Mouse (Mus musculus): ENCODE data around the gene Ddx20. TPM values are rescaled to one million over a fixed set of nuclear protein-coding genes. Genes with fewer than 3 reads are reported as not detected.
A peak's percentile ranks its signal among the peaks of the same experiment; 100 is the strongest.

The Ddx20 gene
- polyA plus RNA-seq, 1 experiment from 2014 or later, result 33.0 TPM

DNA sequence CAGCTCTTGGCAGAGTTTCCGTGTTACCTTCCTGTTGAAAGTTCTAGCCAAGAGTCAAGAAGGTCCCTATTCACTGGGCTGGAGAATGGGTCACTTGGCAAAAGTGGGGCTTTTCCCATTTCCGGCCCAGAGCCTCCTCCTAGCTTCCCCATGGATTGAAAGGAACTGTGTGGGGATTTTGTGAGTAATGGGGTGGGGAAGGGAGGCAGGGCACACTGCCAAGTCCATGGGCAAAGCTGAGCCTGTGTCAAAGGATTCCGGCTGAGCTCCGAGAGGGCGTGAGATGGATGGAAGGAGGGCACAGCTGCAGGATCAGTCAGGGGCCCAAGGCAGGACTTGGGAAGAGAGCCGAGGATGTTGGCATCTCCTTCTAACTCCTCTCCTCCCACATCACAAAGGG is 22.9 kb upstream of the Ddx20 start:
- peaks cover 11% of the 10 kb centered on the region; the same call in 1 of the 2 replicates for H3K4me1 ChIP-seq (ENCODE audit: control insufficient read depth, insufficient read depth, low read length)
- no peak overlapping the region for H3K4me2 ChIP-seq (ENCODE audit: low read depth, low read length)
- no peaks in the 10 kb centered on the region for H3K36me3 ChIP-seq (ENCODE audit: control insufficient read depth, insufficient read depth, low read length)
- H3K27ac ChIP-seq (ENCODE audit: low read length), result no peak overlapping the region
- no peak overlapping the region for H3K9ac ChIP-seq (ENCODE audit: low read length)
- H3K9me3 ChIP-seq (replicated peaks; ENCODE audit: control insufficient read depth, low read length), result no peaks in the 10 kb centered on the region
- H3K27me3 ChIP-seq (ENCODE audit: control insufficient read depth, insufficient read depth, low read length), result no peaks in the 10 kb centered on the region
- WGBS, result 60% methylated on average over 6 of the region's 6 CpGs
- ATAC-seq (ENCODE audit: insufficient read depth, low FRiP score), result peak; percentile 51; the same call in 1 of the 2 replicates
- H3K4me3 ChIP-seq (replicated peaks; ENCODE audit: low read length), result no peak overlapping the region

DNA sequence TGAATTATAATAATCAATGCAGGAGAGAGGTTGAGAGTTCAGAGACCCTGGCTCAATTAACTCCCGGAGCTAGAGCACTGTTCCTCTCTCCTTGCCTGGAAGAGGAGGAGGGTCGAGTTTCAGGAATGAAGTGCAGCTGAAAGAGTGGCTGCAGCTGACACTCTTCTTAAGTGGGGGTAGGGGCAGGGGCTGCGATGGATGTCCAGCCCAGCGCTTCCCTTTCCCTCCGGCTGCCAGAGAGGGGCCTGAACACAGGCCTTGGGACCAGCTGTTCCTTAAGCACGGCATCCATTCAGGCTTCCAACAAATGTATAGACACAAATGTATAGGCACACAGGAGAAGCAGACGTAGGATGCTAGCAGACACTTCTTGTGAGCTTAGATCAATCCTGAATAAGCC is 20.2 kb upstream of the Ddx20 start:
- 38% methylated on average over 7 of the region's 7 CpGs for WGBS
- Histone ChIP-seq H3K4me1 (ENCODE audit: control insufficient read depth, insufficient read depth, low read length) (peaks cover 11% of the 10 kb centered on the region; the same call in 1 of the 2 replicates), H3K4me3 (replicated peaks; ENCODE audit: low read length) (no peak overlapping the region), H3K36me3 (ENCODE audit: control insufficient read depth, insufficient read depth, low read length) (no peaks in the 10 kb centered on the region), H3K4me2 (ENCODE audit: low read depth, low read length) (no peak overlapping the region), H3K9me3 (replicated peaks; ENCODE audit: control insufficient read depth, low read length) (no peaks in the 10 kb centered on the region), H3K27ac (ENCODE audit: low read length) (no peak overlapping the region), H3K27me3 (ENCODE audit: control insufficient read depth, insufficient read depth, low read length) (0 out of 2 replicates have a peak, but pooled peaks cover 3% of the 10 kb centered on the region), H3K9ac (ENCODE audit: low read length) (no peak overlapping the region)
- no peak for ATAC-seq (ENCODE audit: insufficient read depth, low FRiP score)

DNA sequence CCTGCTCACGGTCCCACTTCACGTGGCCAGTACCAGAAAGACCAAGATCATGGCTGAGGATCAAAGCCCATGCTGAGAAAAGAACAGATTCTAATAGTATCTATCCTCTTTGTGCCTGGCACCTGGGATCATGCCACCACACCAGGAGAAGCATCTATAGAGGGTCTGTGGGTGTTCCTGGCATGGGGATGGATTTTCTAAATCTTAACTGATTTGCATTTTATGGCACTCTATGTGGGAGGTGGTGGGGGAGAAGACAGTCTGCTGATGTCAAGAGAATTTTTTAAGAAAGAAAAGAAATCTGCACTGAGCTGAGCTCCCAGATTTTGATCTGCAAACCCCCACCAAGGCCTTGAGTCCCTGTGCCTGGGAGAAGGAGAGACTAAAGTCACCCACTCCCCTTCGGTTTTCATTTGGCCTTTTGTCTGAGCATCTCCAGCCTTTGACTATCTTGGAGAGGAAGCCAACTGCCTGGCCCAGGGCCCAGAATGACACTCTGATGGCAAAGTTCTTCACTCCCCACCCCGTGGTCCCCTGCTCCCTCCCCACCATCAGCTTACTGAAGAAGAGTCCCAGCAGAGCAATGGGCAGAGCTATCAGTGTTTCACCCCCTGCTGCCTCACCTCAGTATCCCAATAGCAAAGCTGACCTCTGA is 19.1 kb upstream of the Ddx20 start:
- H3K9ac ChIP-seq (ENCODE audit: low read length), result no peak overlapping the region
- H3K27ac ChIP-seq (ENCODE audit: low read length), result no peak overlapping the region
- ATAC-seq (ENCODE audit: insufficient read depth, low FRiP score), result no peak
- H3K27me3 ChIP-seq (ENCODE audit: control insufficient read depth, insufficient read depth, low read length), result peaks cover 3% of the 10 kb centered on the region; the same call in 1 of the 2 replicates
- peak overlapping the region; percentile 98 for H3K4me2 ChIP-seq (ENCODE audit: low read depth, low read length)
- peaks cover 15% of the 10 kb centered on the region for H3K4me1 ChIP-seq (ENCODE audit: control insufficient read depth, insufficient read depth, low read length)
- peak overlapping the region; percentile 56; the same call in 1 of the 2 replicates for H3K4me3 ChIP-seq (replicated peaks; ENCODE audit: low read length)
- no peaks in the 10 kb centered on the region for H3K9me3 ChIP-seq (replicated peaks; ENCODE audit: control insufficient read depth, low read length)
- WGBS, result 54% methylated on average over 4 of the region's 4 CpGs
- H3K36me3 ChIP-seq (ENCODE audit: control insufficient read depth, insufficient read depth, low read length), result no peaks in the 10 kb centered on the region

GRCm38 (mm10) chr3:105705561-105705960 is 18.2 kb upstream of the Ddx20 start:
- peaks cover 18% of the 10 kb centered on the region for H3K4me1 ChIP-seq (ENCODE audit: control insufficient read depth, insufficient read depth, low read length)
- peaks cover 3% of the 10 kb centered on the region; the same call in 1 of the 2 replicates for H3K27me3 ChIP-seq (ENCODE audit: control insufficient read depth, insufficient read depth, low read length)
- 45% methylated on average over 3 of the region's 3 CpGs for WGBS
- peak overlapping the region; percentile 56 for H3K4me3 ChIP-seq (replicated peaks; ENCODE audit: low read length)
- no peak overlapping the region for H3K27ac ChIP-seq (ENCODE audit: low read length)
- H3K4me2 ChIP-seq (ENCODE audit: low read depth, low read length), result peak overlapping the region; percentile 98
- no peaks in the 10 kb centered on the region for H3K36me3 ChIP-seq (ENCODE audit: control insufficient read depth, insufficient read depth, low read length)
- ATAC-seq (ENCODE audit: insufficient read depth, low FRiP score), result no peak
- H3K9me3 ChIP-seq (replicated peaks; ENCODE audit: control insufficient read depth, low read length), result no peaks in the 10 kb centered on the region
- H3K9ac ChIP-seq (ENCODE audit: low read length), result peak overlapping the region; percentile 79

DNA sequence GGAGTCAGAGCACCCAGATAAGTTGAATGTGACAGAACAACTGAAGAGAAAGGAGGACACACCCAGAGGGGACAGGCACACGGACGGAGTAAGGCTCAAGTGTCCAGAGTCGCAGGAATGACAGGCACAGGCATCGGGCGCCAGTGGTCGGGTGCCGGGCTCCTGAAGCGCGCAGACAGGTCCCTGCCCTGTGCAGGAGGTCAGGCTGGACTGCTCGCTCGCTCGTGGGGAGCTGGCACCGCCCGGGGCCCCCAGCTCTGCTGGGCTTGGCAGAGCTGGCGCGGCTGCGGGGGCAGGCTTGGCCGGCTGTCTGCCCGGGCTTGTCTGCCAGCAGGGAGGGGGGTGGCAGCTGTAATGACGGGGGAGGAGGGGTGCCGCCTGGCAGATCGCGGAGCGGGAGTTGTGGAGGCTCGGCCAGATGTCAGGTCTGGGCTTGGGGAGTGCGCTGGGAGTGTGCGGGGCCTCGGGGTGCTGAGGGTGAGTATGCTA is 17.7 kb upstream of the Ddx20 start:
- Histone ChIP-seq H3K27ac (ENCODE audit: low read length) (peak overlapping the region; percentile 73), H3K36me3 (ENCODE audit: control insufficient read depth, insufficient read depth, low read length) (no peaks in the 10 kb centered on the region)

GRCm38 (mm10) chr3:105704031-105705008 is 16.9 kb upstream of the Ddx20 start, which contains the start of gene Inka2:
Inka2 (plus strand) TSS chr3:105704599.
- ATAC-seq (ENCODE audit: insufficient read depth, low FRiP score), result peak; percentile 93
- H3K9ac ChIP-seq (ENCODE audit: low read length), result peak within 1 kb of the TSS; percentile 79
- H3K27ac ChIP-seq (ENCODE audit: low read length), result peak within 1 kb of the TSS; percentile 73
- peak within 1 kb of the TSS; percentile 56 for H3K4me3 ChIP-seq (replicated peaks; ENCODE audit: low read length)
- 7% methylated on average over 39 of the region's 43 CpGs for WGBS
- no peaks in the 10 kb centered on the region for H3K9me3 ChIP-seq (replicated peaks; ENCODE audit: control insufficient read depth, low read length)
- no peaks in the 10 kb centered on the region for H3K36me3 ChIP-seq (ENCODE audit: control insufficient read depth, insufficient read depth, low read length)
- H3K4me1 ChIP-seq (ENCODE audit: control insufficient read depth, insufficient read depth, low read length), result peaks cover 17% of the 10 kb centered on the region
- peaks cover 3% of the 10 kb centered on the region; the same call in 1 of the 2 replicates for H3K27me3 ChIP-seq (ENCODE audit: control insufficient read depth, insufficient read depth, low read length)
- H3K4me2 ChIP-seq (ENCODE audit: low read depth, low read length), result peak within 1 kb of the TSS; percentile 98

More for the DNA sequence above, 17.7 kb upstream of the Ddx20 start:
- no peaks in the 10 kb centered on the region for H3K9me3 ChIP-seq (replicated peaks; ENCODE audit: control insufficient read depth, low read length)
- under 1% methylated on average over 28 of the region's 28 CpGs for WGBS
- peak; percentile 59 for ATAC-seq (ENCODE audit: insufficient read depth, low FRiP score)
- peaks cover 16% of the 10 kb centered on the region for H3K4me1 ChIP-seq (ENCODE audit: control insufficient read depth, insufficient read depth, low read length)
- H3K27me3 ChIP-seq (ENCODE audit: control insufficient read depth, insufficient read depth, low read length), result peaks cover 3% of the 10 kb centered on the region; the same call in 1 of the 2 replicates
- H3K4me3 ChIP-seq (replicated peaks; ENCODE audit: low read length), result peak overlapping the region; percentile 56
- peak overlapping the region; percentile 79 for H3K9ac ChIP-seq (ENCODE audit: low read length)
- peak overlapping the region; percentile 98 for H3K4me2 ChIP-seq (ENCODE audit: low read depth, low read length)

GRCm38 (mm10) chr3:105703571-105703970 is 16.2 kb upstream of the Ddx20 start:
- peaks cover 3% of the 10 kb centered on the region; the same call in 1 of the 2 replicates for H3K27me3 ChIP-seq (ENCODE audit: control insufficient read depth, insufficient read depth, low read length)
- WGBS, result 63% methylated on average over 6 of the region's 6 CpGs
- no peaks in the 10 kb centered on the region for H3K36me3 ChIP-seq (ENCODE audit: control insufficient read depth, insufficient read depth, low read length)
- H3K27ac ChIP-seq (ENCODE audit: low read length), result 0 out of 2 replicates have a peak overlapping the region, but pooled peaks have one; percentile 25
- H3K4me1 ChIP-seq (ENCODE audit: control insufficient read depth, insufficient read depth, low read length), result peaks cover 21% of the 10 kb centered on the region
- H3K4me2 ChIP-seq (ENCODE audit: low read depth, low read length), result no peak overlapping the region
- H3K9me3 ChIP-seq (replicated peaks; ENCODE audit: control insufficient read depth, low read length), result no peaks in the 10 kb centered on the region
- no peak for ATAC-seq (ENCODE audit: insufficient read depth, low FRiP score)
- no peak overlapping the region for H3K4me3 ChIP-seq (replicated peaks; ENCODE audit: low read length)
- no peak overlapping the region for H3K9ac ChIP-seq (ENCODE audit: low read length)

- no peak overlapping the region for H3K4me2 ChIP-seq (ENCODE audit: low read depth, low read length)
- H3K9me3 ChIP-seq (replicated peaks; ENCODE audit: control insufficient read depth, low read length), result no peaks in the 10 kb centered on the region
- ATAC-seq (ENCODE audit: insufficient read depth, low FRiP score), result no peak
- H3K27ac ChIP-seq (ENCODE audit: low read length), result no peak overlapping the region
- H3K4me3 ChIP-seq (replicated peaks; ENCODE audit: low read length), result no peak overlapping the region
- H3K36me3 ChIP-seq (ENCODE audit: control insufficient read depth, insufficient read depth, low read length), result no peaks in the 10 kb centered on the region
- peaks cover 21% of the 10 kb centered on the region for H3K4me1 ChIP-seq (ENCODE audit: control insufficient read depth, insufficient read depth, low read length)
- H3K27me3 ChIP-seq (ENCODE audit: control insufficient read depth, insufficient read depth, low read length), result peaks cover 7% of the 10 kb centered on the region; the same call in 1 of the 2 replicates
- no peak overlapping the region for H3K9ac ChIP-seq (ENCODE audit: low read length)
- 49% methylated on average over 5 of the region's 5 CpGs for WGBS
Observed at GRCm38 (mm10) chr3:105701399-105701798, 14.0 kb upstream of the Ddx20 start.

All from stomach, embryonic 16.5 days (tissue).